Mouse (Mus musculus): ENCODE data around the gene Col1a1.

Col1a1 gene

DNA sequence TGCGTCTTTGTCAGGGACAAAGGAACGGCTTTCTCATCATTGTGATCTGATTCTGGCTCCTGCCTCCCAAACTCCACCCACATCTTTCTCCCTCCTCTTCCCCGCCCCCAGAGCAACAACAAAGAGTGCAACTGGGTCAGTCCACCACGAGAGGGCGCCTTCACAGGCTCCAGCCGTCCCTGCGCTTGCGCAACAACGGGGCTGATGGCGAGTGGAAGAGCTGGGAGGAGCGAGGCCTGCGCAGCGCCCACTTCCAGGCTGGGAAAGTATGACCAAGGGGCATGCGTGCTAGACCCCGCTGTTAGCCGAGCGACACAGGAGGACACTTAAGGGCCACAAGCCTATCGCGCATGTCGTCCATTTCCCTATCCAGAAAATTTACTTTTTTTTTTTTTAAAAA lies 42.9 kb downstream of the Col1a1 start:
- DNase-seq: peak; percentile 98

- no peak for DNase-seq
Measured at GRCm38 (mm10) chr11:94979462-94980179, 43.6 kb downstream of the Col1a1 start.

DNA sequence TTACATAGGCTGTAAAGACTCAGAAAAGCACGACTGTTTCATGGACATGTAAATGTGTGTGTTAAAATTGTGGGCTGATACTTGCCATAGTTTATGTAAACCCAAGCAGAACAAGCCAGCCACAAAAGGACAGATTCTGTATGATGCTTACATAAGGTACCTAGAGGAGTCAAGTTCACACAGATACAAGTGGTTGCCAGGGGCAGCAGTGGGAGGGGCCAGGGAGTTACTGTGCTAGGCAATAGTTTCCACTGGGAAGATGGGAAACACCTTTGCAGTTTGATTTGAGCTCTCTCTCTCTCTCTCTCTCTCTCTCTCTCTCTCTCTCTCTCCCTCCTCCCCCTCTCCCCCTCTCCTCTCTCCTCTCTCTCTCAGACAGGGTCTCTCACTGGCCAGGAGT lies 49.1 kb downstream of the Col1a1 start:
- no peak for DNase-seq

DNA sequence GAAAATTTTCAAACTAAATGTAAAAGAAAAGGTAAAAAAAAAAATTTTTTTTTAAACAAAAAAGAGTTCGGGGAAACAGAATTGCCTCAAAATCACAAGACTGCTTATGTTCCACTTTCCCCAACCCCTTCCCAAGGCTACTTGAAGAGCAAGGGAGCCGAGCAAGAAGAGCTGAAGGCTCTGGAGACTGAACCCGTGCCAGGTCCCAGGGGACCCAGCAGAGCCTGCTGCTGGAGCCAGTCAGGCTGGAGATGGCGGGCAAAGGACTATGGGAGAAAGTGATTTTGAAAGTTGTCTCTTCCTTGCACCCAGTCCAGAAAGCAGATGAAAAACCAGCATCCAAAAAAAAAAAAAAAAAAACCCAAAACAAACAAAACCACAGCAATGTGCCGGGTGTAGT lies 49.8 kb downstream of the Col1a1 start:
- no peak for DNase-seq

DNA sequence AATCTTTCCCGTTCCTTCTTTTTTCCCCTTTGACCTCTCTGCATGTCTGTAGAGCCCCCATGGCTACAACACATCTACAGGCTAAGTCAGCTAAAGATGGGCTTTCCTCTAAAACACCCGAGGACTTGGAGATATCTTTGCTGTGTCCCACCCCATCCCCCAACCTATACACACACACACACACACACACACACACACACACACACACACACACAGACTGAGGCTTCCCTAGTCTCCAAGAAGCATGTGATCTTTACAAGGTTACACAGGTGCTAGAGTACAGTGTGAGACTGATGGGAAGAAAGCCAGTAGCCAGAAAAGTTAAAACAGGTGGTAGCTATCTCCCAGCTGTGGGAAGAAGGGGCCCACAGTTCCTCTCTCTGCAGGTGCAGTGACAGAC lies 50.4 kb downstream of the Col1a1 start:
- no peak for DNase-seq

DNA sequence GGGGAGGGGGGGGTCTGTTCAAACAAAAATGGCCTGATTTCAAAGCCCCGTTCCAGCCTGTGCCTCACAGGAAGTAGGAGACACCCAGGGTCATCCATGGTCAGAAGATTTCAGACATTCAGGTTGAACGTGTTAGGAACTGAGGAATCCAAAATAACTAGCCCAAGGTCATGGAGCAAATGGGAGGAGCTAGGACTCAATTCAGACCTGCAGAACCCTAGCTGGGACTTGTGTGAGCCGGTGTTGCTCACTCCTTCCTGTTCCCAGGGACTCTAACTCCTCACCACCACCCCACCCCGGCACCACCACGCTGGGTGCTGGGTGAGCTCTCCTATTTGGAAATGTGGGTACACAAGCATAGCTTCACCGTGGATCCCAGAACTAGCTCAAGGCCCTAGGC lies 51.3 kb downstream of the Col1a1 start:
- DNase-seq: no peak

DNA sequence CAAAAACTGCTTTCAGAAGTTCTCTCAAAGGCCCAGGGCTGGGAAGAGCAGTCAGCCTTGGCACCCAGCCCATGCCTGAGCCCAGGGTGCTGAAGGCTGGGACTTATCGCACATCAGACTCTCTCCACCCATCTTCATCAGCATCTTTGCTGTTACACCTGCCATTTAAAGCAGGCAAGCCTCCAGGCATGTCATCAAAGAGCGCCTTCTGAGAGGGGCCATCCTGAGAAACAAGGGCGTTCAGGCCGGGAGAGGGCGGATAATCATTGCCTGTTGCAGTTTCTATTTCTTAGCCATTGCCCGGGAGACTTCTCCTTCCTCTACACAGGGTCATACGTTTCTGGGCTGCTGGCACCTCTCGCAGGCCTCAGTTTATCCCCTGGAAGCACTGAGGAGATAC lies 51.8 kb downstream of the Col1a1 start:
- DNase-seq: no peak

- DNase-seq: no peak
Measured at GRCm38 (mm10) chr11:94988780-94989561, 52.9 kb downstream of the Col1a1 start.

- DNase-seq: peak; percentile 89
Measured at GRCm38 (mm10) chr11:94989562-94990017, 53.6 kb downstream of the Col1a1 start.

- DNase-seq: no peak
Measured at GRCm38 (mm10) chr11:94990102-94990748, 54.2 kb downstream of the Col1a1 start.

DNA sequence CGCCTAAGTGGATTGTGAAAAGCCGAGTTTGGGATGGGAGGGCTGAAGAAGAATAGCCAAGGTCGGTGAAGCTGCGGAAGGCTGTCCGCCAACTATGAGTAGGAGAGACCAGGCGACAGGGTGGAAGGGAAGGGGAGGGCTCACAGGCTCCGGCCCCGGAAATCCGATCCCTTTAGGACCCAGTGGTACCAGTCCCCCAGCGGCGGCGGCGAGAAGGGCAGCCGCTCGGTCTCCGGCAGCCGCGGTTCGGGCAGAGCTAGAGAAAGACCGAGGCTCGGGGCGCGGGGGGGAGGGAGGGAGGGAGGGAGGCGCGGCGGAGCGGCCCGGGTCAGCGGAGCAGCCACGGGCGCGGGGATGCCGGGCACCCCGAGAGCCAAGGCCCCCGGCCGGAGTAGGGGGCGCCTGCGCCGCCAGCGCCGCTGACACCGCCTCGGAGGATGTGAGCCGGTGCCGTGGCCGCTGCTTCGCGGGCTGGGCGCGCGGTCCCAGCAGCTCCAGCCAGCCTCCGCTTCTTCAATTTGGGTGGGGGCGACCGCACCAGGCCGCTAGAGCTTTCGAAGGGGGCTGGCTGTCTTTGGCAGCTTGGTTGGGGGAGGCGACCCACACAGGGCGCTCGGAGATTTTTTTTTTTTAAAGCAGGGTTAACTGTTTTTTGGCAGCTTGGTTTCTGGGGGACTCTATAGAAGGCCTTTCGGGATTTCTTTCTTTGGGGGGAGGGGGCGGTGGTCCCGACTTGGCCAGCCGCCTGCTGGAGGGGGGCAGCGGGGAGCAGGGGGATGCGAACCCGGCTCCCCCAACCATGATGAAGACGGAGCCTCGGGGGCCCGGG lies 54.9 kb downstream of the Col1a1 start, which contains the start of gene Ppp1r9b:
Ppp1r9b (plus strand) TSS at position 287 of the 829 bp plus-strand sequence.
- peak; percentile 96 for DNase-seq

- DNase-seq: peak; percentile 77
Measured at GRCm38 (mm10) chr11:94991641-94992479, 55.8 kb downstream of the Col1a1 start.

DNA sequence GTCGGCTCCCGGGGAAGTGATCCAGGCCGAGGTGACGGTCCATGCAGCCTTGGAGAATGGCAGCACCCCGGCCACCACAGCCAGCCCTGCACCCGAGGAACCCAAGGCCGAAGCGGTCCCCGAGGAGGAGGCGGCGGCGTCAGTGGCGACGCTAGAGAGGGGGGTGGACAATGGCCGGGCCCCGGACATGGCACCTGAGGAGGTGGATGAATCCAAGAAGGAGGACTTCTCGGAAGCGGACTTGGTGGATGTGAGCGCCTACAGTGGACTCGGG lies 56.4 kb downstream of the Col1a1 start:
- no peak for DNase-seq

- DNase-seq: peak; percentile 69
Measured at GRCm38 (mm10) chr11:94992754-94993606, 57.0 kb downstream of the Col1a1 start.

DNA sequence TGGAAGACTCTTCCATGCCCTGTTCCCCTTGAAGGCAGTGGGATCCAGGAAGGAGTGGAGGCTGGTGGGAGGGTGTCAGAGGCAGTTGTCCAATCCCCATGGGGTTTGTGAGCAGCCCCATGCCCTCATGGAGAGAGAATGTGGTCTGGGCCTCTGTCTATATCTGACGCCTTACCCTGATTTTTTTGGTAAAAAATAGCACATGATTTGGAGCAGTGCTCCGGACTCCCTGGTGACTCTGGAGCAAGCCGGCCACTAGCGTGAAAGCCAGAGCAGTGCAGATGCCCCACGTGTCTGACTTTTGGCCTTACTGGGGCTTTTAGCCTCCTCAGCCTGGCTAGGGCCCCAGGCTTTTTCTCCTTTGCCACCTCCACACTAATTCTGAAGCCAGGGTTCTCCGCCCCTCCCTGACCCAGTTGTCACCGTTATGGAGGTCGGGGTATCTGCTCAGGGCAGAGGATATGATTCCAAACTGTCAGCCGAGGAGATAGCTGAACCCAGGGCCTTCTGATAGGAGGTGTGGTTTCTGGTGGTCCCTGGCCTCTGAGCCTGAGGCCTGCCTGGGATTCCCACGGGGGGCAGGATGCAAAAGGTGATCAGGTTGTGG lies 58.3 kb downstream of the Col1a1 start:
- no peak for DNase-seq

- no peak for DNase-seq
Measured at GRCm38 (mm10) chr11:94994947-94995772, 59.1 kb downstream of the Col1a1 start.

DNA sequence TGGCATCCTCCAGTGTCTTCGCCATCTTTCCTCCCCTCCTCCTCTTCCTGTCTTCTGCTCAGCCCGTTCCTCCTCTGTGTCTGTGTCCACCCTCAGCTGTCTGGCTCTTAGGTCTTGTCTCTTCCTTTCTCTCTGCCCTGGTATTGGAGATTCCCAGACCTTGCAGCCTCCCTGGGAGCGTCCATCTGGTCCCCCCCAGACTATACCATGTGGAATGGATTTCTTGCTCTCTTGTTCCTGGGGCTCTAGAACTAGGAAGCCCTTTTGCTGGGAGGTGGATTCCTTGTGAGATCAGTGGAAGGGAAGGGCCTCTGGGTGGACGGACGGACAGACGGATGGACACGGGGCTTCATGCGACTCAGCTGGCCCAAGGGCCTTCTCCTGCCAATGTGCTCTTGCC lies 60.1 kb downstream of the Col1a1 start:
- DNase-seq: no peak

DNA sequence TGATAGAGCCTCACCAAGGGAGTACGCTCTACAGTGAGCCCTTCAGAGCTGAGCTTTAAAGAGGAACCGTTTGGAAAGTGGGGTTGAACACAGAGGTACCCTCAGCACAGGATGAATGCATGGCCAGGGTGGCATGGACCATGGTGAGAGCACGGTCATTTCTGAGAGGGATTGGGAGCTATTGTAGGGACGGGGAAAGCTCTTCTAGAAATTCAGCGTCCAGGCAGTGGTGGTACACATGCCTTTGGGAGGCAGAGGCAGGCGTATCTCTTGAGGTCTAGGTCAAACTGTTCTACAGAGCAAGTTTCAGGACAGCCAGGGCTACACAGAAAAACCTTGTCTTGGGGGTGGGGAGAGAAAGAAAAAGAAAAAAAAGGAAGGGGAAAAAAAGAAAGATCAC lies 61.0 kb downstream of the Col1a1 start:
- DNase-seq: no peak

DNA sequence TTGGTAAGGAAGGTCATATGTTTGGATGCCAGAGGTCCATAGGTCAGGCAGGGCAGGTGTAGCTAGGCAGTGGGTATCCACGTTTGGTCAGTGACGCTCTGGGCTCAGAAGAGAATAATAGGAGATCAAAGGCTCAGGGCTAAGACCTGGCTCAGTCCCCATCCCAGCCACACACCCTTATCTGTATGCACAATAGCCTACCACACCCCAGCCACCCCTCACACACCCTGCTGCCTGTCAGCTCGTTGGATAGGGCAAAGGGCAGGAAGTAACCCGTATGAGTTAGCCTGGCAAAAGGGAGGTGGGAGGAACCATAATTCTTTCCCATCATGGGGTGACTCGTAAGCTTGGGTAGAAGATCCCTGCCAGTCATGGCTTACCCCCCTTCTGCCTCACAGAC lies 61.6 kb downstream of the Col1a1 start:
- no peak for DNase-seq
